Mouse (Mus musculus): ENCODE data around the gene Cldn7. TPM values are rescaled to one million over a fixed set of nuclear protein-coding genes. Genes with fewer than 3 reads are reported as not detected.

Cldn7 gene
- total RNA-seq, 2 experiments from 2014 or later = not detected

DNA sequence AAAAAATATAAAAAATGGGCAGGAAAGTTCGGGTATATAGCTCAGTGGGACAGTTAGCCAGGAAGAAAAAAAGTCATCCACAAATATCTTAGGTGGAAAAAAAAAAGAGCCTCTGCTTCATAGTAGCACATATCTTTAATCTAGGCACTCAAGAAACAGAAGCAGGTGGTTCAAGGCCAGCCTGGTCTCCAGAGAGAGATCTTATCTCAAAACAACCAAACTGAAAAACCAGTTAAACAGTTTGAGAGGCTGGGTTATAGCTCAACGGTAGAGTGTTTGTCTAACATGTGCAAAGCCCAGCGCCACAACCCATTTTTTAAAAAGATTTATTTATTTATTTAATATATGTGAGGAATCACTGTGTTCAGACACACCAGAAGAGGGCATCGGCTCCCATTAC lies 31.5 kb upstream of the Cldn7 start:
- no peak for DNase-seq (ENCODE audit: low spot score in 2 of 2)

DNA sequence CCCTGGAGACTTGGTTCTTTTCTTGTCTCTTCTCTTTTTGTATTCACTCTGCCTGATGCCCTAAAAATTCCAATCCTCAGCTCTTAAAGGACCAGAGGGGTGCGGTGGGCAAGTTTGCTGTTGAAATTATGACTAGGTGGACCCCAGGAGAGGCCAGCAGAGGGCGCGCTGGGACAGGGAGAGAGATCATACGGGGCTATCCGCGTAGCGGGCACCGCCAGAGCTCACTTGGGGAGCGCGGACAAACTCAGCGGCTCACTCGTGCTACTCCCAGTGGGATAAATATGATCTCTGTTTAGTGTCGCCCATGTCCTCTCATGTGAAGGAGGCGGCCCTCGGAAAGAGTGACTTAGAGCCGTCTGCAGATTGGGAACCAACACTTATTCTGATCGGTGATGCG lies 30.4 kb upstream of the Cldn7 start:
- peak; percentile 85 to 96 for DNase-seq (ENCODE audit: low spot score in 2 of 2)

DNA sequence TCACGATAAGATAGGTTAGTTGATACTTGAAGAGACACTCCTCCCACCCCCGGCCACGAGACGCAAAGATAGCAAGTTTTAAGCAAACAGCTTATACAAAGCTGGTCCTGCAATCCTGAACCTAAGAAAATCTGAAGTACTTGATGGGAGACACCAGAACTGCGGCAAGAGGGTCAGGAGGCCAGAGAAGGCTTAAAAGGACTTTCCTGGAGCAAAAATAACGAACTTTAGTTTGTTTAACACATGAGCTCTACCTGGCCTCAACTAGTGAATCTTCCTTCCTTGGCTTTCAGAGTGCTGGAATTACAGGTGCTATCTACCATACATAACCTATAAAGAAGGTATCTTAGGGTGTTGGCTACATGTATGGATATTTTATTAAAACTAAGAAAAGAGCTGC lies 29.9 kb upstream of the Cldn7 start:
- no peak for DNase-seq (ENCODE audit: low spot score in 2 of 2)

DNA sequence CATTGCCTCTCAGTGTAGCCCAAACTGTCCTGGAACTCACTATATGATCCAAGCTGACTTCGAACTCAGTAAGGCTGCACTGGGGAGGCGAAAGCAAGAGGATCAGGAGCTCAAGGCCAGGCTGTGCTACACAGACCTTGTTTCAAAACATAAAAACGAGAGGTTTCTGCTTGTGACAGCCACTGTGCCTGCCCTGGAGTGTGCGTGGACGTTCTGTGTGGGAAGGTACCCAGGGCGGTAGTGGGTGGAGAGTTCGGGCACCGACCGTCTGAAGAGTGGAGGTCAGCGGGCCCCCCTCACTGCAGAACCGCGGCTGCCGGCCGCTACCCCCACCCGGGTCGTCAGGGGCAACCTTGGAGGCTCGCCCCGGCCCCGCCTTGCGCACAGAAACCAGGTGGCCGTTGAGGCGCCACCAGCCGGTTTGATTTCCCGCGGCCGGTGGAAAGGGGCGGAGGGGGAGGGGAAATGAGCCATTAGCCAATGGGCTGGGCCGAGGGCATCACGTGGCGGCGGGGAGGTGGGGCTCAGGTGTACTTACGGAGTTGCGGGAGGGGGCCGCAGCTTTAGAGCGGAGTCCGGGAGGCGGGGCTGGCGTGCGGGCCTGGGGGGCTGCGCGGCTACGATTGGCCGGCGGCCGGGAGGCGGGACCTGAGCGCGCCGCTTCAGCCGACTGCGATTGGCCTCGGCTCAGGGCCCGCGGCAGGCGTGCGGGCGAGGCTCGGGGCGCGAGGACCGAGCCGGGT lies 29.3 kb upstream of the Cldn7 start, which contains the start of gene Ybx2:
TSS of gene Ybx2 (plus strand) at position 660 of the 743 bp plus-strand sequence.
- peak; percentile 84 to 88 for DNase-seq (ENCODE audit: low spot score in 2 of 2)

DNA sequence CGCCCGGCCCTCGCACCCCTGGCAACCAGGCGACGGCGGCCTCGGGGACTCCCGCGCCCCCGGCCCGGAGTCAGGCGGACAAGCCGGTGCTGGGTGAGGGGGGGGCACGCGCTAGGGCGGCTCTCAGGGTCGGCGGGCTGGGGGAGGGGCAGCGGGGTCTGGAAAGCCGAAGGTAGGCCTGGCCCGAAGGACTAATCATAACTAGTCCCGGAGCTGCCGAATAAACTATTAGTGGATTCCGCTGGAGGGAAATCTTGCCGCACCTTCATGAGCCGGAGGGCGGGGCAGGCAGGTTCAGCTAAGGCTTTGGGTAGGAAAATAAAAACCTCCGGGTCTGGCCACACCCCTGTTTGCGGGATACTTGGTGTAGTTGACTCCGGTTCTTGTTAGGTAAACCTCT lies 28.4 kb upstream of the Cldn7 start:
- no peak for DNase-seq (ENCODE audit: low spot score in 2 of 2)

DNA sequence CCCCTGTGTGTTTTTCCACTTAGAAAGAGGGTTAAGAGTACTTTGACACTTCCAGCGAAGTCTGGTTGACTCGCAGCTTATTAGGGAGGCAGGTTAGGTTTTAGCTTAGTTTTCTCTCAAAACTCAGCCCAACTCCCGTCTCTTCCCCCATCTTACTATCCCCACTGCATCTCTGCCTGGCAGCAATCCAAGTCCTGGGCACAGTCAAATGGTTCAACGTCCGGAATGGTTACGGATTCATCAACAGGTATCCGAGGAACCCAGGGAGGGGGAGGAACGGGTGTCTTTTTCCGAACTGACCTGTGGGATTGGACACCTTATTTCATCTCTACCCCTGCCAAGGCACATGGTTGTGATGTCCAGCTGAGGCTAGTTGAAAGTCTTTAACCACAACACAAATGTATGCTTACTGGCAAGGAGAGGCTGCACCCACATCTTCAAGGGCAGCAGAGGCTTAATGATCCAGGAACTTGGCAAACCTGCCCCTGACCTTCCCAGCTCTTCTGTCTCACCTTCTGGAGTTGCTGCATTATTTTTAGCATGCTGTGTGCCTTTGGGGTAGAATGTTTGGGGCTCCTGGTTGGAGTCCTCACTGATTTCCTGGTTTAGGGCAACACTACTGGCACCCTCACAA lies 27.7 kb upstream of the Cldn7 start:
- DNase-seq (ENCODE audit: low spot score in 2 of 2) = no peak

DNA sequence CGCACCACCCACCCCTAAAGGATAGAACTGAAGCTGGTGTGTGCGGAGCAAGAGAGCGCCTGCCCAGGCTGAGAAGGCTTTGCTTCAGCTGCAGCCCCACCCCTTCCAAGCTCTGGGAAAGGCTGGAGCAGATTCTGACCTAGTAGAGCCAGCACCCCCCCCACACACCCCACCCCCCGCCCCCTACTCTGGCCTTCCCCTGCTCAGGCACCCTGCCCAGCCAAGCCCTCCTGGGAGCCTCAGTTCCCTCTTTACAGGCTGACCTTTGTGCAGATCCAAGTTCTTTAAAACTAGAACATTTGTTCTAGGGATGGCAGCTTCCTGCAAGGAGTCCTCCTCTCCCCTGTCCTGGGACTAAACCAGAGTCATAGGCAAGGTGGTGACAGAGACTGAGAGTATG lies 27.2 kb upstream of the Cldn7 start:
- no peak for DNase-seq (ENCODE audit: low spot score in 2 of 2)

DNA sequence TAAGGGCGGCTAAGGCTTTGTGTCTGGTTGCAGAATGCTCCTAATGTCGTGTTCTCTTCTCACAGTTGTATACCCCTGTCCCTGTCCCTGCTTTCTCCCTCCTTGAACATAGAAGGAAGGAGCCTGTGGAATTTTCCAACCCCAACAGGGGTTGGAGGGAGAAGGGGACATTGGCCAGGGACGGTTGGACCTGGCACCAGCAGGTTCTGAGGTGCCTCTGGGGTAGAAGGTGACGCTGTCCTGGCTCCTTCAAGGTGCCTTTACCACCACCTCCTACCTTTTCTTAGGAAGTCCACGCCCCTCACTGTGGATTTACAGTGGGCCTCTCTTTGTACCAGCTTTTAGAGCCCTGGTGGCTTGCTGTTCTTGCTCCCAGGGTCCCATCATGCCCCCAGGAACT lies 26.7 kb upstream of the Cldn7 start:
- no peak for DNase-seq (ENCODE audit: low spot score in 2 of 2)

DNA sequence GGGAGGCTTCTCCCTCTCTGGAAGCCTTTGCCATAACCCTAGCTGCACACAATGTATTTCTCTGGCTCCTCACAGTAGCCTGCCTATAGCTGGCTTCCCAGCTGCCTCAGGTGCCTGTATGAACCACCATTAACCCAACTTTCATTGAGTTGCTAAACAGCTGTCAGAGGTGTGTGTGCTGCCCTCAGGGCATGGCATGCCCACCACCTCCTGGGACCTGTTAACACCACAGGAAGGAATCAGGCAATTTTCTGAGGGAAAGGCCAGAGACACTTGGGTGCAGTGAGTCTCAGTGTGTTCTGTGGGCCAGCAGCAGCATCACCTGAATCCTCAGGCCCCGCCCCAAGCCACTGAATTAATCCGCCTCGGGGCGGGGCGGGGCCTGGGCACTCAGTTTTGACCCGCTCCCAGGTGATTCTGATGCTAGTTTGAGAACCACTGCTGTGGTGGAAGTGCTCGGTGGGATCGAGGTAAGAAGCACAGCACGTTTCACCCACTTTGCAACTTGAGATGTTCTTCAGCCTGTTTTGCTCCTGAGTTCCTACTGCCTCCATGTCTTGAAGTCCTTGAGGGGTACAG lies 26.1 kb upstream of the Cldn7 start:
- DNase-seq (ENCODE audit: low spot score in 2 of 2) = no peak

DNA sequence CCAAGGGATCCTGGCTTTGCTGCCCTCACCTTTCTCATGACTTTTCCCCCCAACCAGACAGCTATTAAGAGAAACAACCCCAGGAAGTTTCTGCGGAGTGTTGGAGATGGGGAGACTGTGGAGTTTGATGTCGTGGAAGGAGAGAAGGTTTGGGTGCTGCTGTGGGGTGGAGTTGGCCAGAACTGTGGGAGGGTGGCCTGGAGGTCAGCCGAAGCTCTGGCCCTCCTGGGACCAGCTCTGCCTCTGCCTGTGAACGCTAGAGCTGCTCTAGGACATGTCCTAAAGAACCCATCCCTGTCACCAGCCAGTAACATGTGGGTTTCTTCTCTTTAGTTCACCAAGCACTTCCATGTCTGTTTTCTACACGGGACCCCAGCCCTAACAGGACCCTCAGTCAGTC lies 25.4 kb upstream of the Cldn7 start:
- DNase-seq (ENCODE audit: low spot score in 2 of 2) = no peak

DNA sequence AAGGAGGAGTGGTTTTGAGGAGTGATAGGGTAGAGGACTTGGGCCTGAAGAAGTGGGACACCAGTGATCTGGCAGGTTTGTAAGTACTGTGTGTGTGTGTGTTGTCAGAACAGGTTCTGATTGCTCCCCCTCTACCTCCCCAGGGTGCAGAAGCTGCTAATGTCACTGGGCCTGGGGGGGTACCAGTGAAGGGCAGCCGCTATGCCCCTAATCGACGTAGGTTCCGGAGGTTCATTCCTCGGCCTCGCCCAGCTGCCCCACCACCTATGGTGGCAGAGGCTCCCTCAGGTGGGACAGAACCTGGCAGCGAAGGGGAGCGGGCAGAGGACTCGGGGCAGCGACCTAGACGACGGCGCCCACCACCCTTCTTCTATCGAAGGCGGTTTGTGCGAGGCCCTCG lies 24.8 kb upstream of the Cldn7 start:
- DNase-seq (ENCODE audit: low spot score in 2 of 2) = no peak

DNA sequence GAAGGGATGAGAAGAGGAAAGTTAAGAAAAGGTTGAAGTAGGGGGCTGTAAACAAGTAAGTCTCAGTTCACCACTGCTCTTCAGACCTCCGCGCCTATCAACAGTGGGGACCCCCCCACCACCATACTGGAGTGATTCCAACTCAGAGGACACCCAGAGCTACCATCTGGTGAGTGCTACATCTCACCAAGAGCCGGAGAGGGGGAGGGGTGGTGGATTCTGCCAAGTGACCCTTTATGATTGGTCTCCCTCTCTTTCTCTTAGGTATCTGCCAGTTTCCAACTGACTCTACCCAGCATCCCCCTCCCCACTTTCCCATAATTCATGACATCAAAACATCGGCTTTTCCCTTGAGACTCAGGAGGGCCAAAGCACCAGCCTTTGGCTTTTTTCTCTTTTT lies 23.6 kb upstream of the Cldn7 start:
- no peak for DNase-seq (ENCODE audit: low spot score in 2 of 2)

DNA sequence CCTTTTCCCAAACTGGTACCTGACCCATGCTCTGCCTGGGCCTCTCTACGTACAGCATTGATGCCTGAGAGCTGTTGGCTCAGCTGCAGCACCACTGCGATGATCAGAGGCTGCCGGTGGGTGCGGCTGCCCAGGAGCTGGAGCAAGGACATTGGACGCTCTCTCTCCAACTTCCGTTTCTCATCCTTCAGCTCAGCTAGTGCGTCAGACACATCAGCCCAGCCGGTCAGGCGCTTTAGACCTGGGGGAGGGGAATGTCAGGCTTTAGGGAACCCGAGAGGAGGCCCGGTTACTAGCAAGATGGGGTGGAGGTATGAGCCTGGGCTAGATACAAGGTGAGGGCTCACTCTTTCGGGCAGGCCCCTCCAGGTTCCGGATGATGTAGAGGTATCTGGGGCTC lies 19.4 kb upstream of the Cldn7 start:
- no peak for DNase-seq (ENCODE audit: low spot score in 2 of 2)

DNA sequence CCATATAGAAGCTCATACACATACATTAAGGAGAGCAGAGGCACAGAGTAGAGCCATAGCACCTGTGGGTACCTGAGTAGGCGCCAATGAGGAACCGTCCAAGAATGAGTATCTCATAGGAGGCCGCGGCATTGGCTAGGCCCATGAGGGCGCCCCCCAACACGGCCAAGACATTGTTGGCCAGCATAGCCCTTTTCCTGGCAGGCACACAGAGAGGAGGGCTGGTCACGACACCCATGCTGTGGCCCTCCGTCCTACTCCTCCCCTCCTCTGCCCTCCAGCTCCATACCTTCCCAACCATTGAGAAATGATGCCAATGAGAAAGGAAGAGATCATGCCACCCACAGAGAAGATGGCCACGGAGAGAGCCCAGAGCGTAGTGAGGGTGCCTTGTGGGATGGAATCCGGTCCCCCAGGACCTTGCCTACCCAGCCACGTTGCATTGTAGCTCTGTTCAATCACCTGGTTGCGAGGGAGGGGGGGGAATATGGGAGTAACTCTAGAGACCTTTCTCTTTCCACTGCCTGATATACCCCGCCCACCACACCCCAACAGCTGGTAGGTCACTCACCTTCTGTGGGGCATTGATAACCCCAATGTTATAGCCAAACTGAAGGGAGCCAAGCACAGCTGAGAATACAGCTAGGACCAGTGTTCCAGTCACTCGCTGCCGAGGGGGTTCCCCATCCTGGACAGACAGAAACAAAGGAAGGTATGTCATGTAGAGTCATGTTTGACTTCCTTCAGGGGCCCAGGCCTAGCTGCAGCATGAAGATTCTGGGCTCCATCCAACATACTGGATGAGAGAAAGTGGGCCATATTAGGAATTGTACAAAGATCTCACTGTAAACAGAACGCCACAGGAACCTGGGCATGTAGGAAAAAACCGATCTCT lies 18.3 kb upstream of the Cldn7 start:
- no peak for DNase-seq (ENCODE audit: low spot score in 2 of 2)

DNA sequence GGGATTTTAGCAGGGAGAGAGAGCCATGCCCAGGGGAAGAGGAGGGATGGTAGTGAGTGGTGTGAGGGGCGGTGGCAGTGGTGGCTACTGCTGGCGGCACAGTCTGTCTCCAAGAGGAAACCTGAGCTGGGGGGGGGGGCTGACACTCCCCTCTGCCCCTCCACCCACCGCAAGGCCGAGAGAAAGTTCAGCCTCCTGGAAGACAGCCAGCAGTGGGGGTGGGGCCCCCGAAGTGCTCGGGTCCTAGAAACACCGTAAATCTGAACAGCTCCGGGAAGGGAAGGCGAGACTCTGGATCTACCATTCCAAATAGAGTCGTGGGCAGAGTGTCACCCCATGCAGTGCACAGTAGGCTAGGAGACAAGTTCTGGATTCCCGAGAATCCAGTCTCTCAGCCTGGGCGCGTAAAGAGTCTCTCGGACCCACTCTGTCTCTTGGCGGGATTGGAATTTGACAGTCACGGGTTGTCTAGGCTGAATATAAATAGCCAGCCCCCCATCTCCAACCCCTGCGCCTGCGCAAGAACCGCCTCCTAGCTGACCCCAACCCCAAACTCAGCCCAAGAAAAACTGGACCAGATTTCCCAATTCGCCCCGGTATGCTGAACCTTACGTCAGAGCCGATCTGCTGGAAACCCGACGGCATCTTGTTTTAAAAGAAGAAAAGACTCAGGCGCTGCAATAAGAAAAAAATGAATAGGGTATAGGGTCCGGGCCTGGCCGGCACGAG lies 17.1 kb upstream of the Cldn7 start:
- DNase-seq (ENCODE audit: low spot score in 2 of 2) = no peak

DNA sequence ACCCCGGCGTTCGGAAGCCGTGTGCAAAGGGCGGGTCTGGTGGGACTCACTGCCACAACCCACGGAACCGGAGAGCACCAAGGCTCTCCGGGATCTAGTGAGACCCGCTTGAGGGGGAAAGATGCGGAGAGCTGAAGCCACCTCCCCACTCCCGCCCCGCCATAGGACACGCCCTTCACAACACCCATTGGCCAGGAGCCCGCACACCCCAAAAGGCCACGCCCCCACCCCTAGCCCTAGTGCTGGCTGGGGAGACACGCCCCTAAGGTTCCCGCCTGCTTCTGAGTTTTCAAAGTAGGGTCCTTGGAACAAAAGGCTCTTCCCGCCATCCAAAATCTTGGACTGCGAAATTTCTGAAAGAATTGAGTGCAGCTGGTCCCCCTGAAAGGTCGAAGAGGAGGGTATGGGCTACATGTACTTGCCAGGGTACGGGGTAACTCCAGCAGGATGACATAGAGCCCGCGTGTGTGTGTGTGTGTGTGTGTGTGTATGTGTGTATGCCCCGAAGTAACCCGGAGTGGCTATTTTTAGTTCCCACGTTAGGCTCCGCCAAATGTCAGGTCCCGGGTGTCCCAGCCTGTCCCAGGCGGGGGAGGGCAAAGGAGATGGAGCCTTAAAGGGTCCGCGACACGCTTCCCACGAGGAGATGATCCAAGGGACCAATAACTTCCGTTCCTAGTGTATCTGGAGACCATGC lies 16.4 kb upstream of the Cldn7 start, which contains the start of gene Slc2a4:
TSS of gene Slc2a4 (minus strand) at position 123 of the 697 bp plus-strand sequence.
- DNase-seq (ENCODE audit: low spot score in 2 of 2) = no peak

DNA sequence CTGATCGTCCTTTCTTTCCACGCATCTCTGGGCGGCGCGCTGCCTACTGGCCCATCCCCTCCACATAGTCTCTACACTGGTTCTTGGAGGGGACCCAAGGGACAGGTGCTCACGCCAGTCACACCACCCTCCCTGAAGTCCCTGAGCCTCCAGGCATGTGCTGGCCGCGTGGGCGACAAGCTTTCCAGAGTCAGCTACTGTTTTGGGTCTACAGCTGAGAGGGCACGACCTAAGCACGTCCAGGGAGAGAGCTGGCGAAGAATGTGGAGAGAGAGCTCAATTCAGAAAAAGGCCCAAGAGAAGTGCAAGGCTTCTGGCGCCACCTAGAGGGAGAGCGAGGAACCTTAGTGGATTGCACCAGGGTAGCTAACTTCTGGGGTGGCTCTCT lies 15.8 kb upstream of the Cldn7 start:
- peak; percentile 62 to 72 for DNase-seq (ENCODE audit: low spot score in 2 of 2)

DNA sequence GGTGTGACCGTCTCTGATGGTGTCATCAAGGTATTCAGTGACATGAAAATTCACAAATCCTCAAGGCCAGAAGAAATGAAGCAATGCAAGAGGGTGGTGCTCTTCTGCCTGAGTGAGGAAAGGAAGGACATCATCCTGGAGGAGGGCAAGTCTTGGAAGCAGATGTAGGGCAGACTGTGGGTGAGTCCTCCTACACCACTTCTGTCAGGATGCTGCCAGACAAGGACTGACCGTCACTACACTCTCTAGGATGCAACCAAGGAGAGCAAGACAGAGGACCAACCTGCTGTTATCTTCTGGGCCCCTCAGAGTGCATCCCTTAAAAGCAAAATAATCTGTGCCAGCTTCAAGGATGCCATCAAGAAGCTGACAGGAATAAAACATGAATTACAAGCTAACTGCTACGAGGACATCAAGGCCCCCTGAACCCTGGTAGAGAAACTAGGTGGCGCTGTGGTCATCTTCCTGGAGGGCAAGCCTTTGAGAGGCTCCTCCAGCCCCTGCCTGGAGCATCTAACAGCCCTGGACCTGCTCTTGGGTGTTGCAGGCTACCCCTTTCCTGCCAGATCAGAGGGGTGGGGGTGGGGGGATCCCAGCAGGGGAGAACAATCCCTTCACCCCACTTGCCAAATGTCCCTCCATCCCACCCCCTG lies 13.6 kb upstream of the Cldn7 start:
- DNase-seq (ENCODE audit: low spot score in 2 of 2) = no peak

DNA sequence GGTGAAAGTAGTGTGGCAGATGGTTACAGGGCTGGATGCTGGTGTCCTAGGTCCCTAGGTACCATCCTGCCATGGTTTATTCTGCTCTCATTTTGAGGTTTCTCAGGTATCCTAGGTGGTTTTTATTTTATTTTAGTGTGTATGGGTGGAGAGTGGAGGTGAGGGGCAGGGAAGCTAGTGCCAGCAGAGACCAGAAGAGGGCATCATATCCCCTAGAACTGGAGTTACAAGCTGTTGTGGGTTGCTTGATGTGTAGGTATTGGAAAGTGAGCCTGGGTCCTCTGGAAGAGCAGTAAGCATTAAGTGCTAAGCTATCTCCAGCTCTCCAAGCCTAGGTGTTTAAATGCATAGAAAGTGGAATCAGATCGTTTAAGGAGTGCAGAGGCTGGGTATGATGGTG lies 12.3 kb upstream of the Cldn7 start:
- no peak for DNase-seq (ENCODE audit: low spot score in 2 of 2)

All from left cerebral cortex, adult 18-20 months (tissue).